Mouse (Mus musculus) frontal cortex, postnatal 14 days (tissue): ENCODE data around the gene Stat5a.

Source experiments
- DNase-seq, 2 experiments: peaks; one replicate each; pipeline ENCODE4 v3.0.0; 2022; ENCODE audit warnings: low spot score in 2 of 2

Gene Stat5a

DNA sequence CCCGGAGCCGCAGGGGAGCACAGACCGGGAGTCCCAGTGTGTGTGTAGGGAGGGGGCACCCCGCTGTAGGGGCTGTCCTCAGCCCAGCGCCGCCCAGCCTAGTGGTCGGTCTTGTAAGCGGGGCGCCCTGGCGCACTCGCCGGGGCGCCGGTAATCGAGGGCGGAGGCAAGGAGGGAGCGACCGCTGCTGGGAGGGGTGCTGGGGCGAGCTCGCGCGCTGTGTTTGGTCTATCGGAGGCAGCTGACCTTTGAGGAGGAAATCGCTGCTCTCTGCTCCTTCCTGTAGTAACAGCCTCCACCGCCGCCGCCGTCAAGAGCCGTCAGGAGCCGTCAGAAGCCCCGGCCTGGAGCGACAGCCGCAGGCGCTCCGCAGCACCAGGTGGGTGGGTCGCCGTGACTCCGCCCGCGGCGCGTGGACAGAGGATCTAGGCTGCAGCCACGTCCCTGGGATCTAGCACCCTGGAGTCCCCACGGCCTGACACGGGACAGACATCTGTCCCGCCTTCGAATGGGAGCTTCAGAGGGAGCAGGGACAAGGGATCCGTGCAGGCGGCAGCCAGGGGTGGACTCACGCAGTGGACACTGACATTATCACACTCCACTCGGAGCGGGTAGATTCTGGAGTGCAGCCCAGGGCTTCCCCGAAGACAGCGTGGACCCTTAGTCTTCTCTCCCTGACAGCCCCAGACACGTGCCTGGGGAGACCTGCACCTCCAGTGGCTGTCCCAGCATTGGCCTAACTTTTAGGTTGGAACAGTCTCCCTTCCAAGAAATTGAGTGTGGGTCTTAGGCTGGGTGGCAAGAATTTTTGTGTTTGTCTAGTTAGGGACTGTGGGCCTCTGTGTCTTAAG is 1.3 kb downstream of the Stat5a start:
- peak; percentile 30 to 42 for DNase-seq

DNA sequence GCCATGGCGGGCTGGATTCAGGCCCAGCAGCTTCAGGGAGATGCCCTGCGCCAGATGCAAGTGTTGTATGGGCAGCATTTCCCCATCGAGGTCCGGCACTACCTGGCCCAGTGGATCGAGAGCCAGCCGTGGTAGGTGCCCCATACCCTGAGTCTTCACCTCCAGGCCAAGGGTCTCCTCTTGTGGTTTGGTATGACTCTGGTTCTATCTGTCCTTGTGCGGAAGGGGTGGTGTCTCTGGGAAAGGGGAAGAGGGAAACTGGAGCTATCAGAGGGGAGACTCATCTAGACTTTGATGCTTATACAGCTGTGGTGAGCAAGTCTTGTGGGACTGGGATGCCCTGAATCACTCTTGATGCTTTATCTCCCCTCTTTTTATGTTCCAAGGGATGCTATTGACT is 2.2 kb downstream of the Stat5a start:
- DNase-seq: no peak

DNA sequence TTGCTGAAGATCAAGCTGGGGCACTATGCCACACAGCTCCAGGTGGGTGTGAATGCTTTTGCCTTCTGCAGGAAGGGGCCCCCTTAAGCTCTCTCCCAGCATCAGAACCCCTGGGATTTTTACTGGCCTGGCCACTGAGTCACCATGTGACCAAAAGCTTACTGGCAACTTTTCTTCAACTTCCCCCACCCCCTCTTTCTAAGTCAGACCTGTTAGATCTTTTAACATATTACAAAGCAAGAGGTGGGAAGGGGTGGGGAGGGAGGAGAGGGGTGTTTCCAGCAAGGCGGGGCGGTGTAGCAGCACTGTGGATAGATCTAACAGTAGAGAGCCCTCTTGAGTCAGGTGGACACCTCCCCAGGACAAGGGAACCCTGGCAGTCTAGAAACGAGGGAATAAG is 2.7 kb downstream of the Stat5a start:
- no peak for DNase-seq

DNA sequence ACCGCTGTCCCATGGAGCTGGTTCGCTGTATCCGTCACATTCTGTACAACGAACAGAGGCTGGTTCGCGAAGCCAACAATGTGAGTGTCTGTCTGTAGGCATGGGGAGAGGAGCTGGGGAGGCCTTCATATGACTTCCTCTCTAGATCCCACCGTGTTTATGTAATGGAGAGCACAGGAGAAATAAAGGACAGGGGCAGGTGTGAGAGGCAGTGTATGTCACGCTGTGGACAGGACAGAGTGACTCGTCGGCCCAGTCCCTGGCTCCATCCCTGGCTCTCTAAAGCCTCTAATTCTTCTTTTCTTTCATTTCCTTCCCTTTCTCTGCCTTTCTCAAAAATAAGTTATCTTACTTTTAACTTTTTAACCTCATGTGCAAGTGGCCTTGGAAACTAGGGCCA is 4.0 kb downstream of the Stat5a start:
- DNase-seq: no peak

DNA sequence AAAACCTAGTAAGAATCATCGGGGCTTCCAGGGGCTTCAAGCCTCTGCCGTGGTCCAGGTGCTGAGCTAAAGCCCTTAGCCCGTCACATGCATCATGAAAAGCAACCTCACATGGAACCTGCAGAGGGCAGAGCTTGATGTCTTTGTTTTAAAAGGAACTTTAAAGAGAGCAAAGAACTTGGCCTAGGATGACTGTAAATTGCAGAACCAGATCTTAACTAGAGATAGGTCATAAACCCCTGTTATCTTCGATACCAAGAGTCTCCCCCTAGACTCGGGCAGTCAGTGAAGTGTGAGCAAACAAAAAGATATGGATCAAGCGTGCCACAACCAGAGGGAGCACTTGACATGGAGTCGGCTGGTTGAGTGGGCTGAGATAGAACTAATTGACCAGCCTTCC is 6.5 kb downstream of the Stat5a start:
- no peak for DNase-seq

DNA sequence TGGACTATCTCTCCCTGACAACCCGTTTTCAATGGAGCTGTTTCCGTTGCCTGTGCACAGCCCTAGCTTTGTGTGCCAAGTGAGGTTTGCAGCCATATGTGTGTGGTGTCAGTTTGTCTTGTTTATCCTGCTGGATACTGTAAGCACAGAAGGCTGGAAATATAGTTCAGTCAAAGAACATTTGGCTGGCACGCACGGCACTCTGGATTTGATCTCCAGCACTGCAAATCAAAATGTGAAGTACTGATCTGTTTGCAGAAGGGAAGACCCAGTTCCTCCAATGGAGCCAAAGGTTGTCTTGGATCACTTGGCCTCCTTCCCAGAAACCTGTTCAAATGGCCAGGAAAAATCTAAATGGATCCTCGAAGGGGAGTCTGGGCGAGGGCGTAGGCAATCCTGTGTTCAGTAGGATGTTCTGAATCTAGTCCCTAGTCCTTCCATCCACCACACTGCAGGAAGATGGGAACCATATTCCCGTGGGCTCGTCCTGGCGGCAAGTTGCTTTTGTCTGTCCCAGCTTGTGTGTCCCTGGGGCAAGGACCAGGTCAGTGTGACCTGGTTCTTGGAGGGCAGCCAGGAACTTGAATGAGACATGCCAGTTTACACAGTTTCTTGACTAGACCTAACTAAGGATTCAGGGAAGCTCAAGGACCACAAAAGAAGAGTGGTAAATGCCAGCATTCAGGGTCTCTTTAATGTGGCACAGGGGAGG is 11.3 kb downstream of the Stat5a start:
- no peak for DNase-seq

DNA sequence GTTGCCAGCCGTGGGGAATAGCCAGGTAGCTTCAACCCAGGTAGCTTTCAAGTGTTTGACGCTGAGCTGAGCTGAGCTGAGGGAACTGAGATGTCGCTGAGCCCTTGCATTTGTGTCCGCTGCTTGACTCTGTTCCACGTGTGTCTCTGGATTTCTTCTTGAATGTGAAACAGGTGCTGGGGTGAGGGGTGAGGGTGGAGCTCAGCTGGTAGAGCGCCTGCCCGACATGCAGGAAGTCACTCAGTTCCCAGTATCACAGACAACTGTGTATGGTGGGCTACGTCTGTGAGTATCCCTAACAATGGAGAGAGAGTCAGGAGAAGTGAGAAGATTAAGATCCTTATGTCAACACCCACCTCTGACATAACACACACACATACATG is 11.8 kb downstream of the Stat5a start:
- no peak for DNase-seq

DNA sequence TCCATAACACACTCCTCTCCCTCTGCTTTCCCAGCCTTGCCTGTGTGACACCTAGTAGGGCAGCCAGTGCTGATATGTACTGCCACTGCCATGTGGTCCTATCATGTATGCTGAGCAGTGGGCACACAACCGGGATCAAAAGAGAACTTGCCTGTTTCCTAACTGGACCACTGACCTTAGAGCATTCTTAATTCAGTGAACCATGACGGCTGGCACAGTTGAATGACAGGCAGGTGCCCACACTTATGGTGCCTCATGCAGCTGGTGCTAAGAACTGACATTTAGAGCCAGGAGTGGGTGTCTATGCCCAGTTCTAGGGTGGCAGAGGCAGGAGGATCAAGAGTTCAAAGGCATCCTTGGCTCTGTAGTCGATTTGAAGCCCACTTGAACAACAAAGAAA is 16.6 kb downstream of the Stat5a start:
- no peak for DNase-seq

DNA sequence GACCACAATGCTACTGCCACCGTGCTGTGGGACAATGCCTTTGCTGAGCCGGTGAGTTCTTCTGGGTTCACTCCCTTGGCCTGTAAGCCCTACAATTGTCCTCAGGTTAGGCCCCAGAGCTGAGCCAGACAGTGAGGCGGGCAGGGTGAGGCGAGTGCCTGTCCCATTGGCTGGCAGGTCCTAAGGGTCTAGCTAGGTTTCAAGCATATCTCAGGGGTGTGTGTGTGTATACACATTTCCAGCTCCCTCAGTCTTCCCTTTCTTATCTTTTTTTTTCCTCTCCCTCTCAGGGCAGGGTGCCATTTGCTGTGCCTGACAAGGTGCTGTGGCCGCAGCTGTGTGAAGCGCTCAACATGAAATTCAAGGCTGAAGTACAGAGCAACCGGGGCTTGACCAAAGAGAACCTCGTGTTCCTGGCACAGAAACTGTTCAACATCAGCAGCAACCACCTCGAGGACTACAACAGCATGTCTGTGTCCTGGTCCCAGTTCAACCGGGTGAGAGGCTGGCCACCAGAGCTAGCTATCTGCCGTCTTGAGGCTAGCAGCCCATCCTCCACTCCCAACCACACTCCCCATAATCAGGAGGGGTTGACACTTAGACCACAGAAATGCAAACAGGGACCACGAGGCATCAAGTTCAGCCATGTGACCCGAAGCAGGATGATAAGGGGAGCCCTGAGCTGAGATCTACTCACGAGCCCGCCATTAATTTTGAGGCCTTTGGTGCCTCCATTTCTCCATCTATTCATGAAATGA is 20.3 kb downstream of the Stat5a start:
- DNase-seq: no peak

DNA sequence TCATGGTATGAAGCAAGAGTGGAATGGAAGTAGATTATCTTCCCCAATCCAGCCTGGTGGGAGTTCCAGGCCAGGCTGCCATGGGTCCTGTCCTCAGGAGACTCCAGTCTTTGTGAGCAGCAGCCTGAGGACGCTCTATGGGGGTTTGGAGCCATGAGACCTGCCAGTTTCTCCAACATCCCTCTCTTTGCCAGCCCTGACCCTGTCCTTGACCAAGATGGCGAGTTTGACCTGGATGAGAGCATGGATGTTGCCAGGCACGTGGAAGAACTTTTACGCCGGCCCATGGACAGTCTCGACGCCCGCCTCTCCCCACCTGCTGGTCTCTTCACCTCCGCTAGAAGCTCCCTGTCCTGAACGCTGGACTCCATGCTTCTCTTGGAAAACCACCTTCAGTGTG is 24.5 kb downstream of the Stat5a start:
- no peak for DNase-seq

DNA sequence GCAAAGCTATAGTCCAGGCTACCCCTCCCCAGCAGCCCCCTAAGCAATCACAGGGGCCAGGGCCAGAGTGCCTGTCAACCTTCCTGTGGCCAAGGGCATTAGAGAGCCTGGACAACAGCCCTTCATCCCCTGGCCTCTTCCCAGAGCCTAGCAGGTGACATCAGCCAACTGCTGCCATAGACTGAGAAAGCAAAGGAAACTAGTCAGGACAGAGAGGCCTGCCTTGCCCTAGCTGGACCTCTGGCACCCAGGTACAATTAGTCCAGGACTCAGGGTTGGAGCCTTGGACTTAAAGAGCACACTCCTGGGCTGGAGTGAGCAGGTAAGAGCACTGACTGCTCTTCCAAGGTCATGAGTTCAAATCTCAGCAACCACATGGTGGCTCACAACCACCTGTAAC is 26.3 kb downstream of the Stat5a start:
- DNase-seq: no peak

DNA sequence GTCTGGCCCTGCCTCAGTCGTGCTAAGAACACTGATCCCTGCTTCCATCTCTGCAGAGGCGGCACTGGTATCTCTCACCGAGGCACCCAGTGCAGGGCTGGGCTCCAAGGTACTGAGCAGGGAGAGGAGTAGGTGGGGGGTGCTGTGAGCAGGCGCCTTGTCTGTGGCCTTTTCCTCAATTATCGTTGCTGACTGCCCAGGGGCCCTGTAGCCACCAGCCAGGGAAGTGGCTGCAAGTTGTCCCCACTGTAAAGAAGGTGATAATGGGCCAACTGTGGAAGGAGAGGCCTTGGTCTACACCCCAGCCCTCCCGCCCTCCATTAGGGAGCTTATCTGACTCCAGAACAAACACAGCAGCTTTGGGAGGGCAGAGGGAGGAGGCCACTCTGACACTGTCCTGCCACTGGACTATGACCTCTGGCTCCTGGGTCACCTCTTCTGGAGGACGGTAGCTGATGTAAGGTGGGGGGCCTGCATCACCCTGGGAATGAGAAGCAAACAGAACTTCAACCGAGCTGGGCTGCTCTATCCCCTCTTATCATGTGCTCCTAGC is 27.1 kb downstream of the Stat5a start:
- no peak for DNase-seq

DNA sequence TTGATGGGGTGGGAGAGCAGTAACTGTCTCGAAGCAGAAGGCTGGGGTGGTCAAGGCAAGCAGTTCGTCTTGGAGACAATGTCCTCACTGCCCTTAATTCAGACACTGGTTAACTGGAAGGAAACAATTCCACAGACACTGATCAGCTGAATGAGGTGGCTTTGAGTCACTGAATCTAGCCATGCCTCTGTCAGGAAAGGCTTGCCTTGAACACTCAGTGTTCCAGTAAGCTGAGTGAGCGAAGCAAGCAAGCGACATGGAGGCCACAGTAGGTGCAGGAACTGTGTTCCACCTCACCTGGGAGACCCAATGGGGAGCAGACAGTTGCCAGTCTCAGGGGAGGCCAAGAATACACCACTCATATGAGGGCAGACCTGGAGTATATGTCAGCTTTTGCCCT is 28.1 kb downstream of the Stat5a start:
- DNase-seq: no peak

DNA sequence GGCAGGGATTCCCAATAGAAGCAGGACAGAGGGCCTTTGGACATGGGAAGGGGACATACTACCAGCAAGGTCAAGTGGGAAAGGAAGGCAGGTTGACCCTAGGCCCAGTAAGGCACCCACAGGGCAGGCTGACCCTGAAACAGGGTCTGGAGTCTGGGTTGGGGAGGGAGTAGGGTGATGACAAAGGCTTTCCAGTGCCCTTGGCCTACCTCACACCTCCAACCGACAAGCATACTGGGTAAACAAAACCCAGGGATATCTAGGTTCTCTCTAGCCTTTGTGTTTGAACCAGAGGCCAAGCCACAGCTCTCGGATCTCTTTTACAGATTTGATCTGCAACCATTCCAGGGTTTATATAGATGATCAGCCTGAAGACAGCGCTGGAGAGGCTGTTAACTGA is 28.6 kb downstream of the Stat5a start:
- no peak for DNase-seq

DNA sequence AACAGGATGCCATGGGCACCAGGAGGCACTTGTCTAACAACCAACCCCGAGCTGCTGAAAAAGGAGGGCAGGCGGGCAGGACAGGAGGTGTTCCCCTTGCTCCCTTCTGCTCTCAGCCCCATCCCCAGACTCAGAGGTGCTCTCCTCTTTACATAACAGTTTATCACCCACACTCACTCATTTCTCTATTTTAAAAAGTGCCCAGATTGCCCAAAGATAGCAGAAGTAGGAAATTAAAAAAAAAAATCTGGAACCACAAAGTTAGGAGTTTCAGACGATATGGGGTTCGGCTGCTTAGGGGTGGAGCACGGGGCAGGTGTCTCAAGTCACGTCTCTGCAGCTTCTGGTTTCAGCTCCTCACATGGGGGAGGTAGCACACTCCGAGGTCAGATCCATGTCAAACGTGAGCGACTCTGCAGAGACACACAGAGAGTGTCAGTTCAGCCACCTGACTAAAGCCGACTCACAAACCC is 29.2 kb downstream of the Stat5a start:
- DNase-seq: no peak

DNA sequence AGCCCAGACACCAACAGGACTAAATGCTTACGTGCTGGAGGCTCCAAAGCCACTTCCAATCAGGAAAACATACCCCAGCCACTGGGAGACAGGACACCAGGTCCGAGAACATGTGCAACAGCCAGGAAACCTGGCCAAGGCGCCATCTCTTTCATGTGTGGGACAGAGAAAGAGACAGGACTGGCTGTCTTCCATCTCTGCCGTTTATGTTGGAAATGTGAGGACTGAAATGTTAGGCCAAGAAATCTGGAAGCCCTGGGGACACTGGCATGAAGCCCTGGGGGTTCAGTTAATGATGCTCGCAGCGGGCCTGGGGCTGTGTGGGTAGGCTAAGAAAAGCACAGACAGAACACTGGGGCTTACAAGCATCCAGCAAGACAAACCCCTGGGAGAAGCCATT is 31.3 kb downstream of the Stat5a start:
- DNase-seq: no peak

DNA sequence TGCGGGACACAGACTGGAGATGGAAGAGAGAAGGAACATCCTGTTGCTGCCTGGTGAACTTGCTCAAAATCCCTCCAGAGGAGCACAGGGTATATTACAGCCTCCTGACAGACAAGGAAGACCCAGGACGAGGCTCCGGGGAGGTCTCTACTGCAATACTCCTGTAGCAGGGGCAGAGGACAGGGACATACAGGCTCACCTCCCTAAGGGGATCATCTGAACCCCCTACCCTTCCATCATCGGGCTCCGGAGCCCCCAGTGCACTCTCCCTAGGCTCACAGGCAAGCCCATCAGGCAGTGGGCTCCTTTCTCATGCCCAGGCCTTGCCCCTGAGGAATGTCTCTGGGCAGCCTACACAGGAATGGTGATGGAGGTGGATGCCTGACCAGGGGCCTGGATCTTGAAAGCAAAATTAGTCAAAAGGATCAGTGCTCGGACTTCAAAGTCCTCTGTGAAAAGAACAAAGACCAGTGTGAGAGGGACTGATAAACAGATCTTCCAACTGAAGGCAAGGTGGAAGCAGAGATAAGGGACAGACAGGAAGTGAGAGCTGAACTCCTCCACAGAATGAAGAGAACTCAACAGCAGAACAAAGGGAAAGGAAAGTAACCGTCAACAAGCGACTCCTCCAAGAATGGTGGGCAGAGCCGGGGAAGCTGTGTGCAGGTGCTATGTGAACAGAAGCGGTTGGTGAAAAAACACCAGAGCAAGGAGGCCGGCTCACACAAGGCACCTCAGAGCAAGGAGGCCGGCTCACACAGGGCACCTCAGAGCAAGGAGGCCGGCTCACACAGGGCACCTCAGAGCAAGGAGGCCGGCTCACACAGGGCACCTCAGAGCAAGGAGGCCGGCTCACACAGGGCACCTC is 32.3 kb downstream of the Stat5a start:
- DNase-seq: no peak

DNA sequence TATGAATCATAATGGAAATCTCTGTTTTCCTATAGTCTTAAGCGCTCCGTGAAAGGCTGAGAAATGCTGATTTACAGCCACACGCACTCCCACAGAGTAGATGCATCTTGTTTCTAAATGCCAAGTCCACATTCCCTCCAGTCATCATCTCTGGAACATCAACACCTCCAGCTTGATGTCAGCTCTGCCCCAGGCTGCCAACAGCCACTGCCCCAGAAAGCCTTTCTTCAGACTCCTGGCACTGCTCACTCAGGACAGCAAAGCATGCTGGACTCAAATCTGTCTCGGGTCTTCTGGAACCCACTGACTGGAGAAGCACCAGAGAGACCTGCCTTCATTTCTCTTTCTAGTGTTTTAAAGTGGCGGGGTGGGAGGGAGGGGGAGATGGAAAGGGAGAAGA is 33.3 kb downstream of the Stat5a start:
- DNase-seq: no peak

DNA sequence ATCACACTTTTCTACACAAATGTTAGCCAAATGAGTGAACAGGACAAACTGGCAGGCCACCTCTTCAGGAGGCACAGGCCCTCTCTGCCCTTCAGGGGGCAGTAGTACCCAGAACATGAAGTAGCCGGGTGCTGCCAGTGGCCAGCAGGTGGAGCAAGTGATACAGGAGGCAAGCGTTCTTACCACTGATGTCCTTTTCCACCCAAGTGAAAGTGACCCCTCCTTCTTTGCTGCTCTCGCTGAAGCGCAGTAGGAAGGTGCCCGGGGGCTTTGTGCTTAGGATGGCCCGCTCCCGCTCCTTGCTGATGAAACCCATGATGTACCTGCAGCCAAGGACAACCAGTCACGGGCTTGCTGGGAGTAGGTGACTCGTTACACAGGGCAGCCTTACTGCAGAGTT is 34.3 kb downstream of the Stat5a start:
- DNase-seq: peak; percentile 73 to 75

DNA sequence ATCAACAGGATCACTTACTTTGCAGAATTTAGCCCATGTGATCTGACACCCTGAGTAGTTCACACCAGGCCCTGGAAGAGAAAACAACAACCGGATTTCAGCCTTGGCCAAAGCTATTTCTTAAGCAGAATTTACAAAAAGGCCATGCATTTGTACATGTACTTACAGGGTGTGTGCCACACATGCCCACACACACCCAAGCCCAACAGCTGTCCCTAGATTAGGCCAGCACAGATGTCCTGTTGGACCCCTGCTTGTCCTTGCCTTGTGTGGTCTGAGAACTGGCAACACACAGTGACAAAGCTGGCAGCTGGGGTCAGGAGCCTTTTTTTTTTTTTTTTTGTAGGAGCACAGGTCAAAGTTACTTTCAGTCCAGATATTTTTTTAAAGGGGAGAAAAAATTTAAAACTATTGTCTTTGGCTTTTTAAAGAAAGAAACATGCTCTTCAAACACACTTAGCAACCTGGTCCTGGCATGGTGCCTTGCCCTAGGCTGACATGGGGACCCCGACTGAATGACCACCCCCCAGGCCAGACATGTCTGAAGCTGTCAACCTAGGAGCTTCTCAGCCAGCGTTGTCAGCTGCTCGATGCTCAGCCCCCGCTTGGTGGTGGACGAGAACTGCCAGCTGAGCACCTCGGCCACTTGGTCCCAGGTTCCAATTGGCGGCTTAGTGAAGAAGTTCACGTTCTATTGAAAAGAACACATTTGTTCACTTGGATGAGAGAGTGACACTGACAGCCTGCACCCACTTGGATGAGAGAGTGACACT is 35.2 kb downstream of the Stat5a start:
- no peak for DNase-seq

DNA sequence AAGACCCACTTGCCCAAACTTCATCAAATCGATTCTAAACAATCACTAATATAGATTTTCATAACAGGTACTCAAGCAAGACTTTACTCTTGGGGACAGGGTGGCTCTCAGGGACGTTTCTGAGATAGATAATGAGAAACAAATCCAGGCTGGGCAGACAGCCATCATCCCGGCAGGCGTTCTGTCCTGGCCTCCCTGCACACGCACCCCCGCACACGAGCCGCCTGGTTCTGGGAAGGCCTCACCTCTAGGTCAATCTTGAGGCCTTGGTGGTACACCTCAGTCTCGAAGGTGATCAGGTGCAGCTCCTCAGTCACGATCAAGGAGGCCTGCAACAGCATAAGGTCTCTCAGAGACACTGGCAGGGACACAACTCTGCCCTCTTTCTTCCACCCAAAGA is 36.9 kb downstream of the Stat5a start:
- no peak for DNase-seq
